Mouse (Mus musculus) adrenal gland, postnatal 36 days (tissue): ENCODE data around the gene Ssbp2. TPM values are rescaled to one million over a fixed set of nuclear protein-coding genes. Genes with fewer than 3 reads are reported as not detected.

Experiments used
- DNase-seq, 2 experiments: peaks; one replicate each; pipeline ENCODE4 v3.0.0; 2021; ENCODE audit warnings: mixed read lengths in 1 of 2
- long read RNA-seq, 2 experiments: library from polyadenylated mRNA; stranded (forward); transcript quantifications; one replicate each; pipeline ENCODE4 v2.0.0; 2021; ENCODE audit warnings: borderline sequencing depth in 2 of 2
- total RNA-seq, 2 experiments: library from RNA; stranded (reverse); gene quantifications; 2 replicates each; pipeline ENCODE4 v1.2.3; 2021

The Ssbp2 gene
- 10 to 100 TPM; 26.4 to 30.4 TPM for total RNA-seq
- long read RNA-seq, experiment 1, transcript Ssbp2-201 (17 exons, 3,957 nt), result major isoform, 5 of 12 reads
- long read RNA-seq, experiment 1, partial matches to known transcripts, result 2 of 12 reads
- long read RNA-seq, experiment 1, other reads (novel, unspliced or antisense), result 4 of 12 reads
- long read RNA-seq, experiment 2, partial matches to known transcripts, result 1 of 7 reads
- long read RNA-seq, experiment 2, other reads (novel, unspliced or antisense), result 2 of 7 reads

DNA sequence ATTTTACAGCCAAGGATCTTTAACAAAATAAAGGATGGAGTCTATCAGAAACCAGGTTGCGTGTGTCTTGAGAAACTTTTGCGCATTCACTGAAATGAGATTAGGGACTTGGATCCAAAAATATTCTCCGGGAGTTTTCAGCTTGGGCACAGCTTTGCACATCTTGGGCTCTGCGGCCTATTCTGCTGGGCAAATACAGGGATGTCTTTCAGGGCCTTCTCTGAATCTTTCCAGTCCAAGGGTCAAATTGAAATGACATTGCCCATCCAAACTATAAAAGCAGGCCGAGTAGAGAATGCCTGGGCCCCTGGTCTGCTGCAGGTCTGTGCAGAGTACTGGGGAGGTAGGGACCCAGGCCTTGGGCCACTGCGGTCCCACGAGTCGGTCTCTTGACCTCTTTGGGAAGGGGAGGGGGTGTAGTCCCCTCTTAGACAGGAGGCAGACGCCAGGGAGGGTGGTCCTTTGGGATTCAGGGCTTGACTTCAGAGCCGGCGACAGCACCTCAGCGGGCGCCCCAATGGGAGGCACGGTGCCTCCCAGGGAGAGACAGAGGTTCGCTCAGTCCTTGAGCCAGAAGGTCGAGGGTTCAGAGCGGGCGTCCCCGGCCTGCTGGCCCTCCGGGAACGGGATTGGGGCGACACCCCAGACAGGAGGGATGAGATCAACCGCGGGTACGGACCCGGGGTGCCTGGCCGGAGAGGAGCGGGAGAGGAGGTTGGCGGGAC is at the start of gene Ssbp2:
Gene Ssbp2, plus strand, starts transcription at position 388 of the 725 bp plus-strand sequence.
- DNase-seq, result no peak

DNA sequence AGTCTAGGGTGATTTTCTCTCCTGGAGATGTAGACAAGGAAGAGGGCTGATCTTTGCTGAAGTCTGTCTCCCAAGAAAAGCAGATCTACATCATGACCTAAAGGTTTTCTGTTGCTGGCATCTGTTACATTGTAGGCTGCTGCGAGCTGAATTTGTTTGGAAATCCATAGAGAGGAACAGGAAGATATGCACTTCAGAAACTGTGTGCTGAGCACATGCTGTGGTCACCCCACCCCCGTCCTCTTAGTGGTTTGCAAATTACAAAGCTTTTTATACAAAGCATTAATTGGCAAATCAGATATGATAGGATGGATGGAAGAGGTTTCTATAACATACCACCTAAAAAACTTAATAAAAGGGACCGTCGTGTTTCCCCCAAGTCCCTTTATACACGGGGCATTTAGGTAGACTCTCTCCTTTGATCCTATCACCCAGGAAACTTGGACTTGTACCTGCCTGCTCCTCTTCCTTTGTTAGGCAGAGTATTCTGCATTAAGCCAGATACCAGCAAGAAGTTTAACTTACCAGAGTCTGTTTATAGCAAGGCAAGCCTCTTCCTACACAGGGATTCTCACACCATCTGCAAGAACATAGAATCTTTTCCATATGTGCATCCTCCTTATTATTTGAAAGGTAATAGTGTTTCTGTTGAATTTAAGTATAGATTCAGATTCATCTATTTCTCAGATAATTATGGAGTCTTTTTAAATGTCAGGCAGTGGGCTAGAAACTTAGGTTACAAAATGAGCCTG is 46.2 kb upstream of the Ssbp2 start:
- no peak for DNase-seq

DNA sequence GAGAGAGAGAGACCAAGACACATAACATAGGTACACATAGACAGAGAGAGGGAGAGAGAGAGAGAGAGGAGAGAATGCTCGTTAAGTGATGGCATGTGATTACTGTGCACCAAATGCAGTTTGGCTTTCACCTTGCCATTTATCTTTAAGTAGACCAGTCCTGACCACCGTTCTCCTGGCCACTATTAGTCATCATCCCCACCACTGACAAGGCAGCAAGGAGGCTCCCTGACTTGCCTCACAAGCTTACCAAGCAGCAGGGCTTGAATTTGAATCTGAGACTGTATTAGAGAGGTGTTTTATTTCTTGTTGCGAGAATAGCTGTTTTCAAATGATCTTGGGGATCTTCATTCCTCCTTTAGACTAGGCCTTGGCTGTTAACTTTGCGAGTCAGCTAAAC is 44.2 kb upstream of the Ssbp2 start:
- DNase-seq, result no peak

DNA sequence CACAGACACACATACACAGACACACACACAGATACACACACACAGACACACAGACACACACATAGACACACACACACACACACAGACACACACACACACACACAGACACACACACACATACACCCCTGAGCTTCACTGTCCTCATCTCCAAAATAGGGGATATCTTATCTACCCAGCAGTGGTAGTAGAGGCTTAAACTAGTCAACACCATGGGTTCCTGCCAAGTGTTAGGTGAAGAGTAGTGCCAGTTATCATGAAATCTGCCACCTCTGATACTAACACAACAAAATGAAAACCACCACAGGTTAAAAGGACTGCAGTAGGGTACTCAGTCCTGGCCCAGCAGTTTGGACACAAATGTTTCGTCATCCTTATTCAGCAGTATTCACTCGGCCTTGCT is 43.4 kb upstream of the Ssbp2 start:
- no peak for DNase-seq

DNA sequence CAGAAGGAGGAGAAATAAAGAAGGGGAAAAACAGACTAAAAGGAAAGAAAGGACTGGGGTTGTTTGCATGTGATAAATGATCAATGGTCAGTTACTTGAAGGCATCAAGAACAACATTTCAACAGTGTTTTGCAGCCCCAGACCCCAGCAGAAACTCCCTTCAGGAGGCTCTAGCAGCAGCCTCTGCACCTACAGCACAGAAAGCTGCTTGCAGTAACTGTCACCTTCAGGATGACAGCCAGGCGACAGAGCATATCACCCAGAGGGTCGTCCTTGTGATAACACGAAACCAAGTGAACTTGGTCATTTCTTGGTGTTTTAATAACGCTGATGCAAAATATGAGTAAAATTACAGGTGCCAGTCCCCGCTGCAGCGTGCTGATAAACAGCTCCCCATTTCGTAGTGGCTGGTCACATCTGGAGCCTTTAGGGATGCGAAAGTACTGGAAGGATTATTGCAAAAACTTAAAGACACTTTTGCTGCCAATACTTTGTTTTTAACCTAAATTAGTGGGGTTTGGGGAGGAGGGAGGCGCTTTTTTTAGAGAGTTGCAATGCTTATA is 38.6 kb upstream of the Ssbp2 start:
- DNase-seq, result peak; percentile 71 to 82

DNA sequence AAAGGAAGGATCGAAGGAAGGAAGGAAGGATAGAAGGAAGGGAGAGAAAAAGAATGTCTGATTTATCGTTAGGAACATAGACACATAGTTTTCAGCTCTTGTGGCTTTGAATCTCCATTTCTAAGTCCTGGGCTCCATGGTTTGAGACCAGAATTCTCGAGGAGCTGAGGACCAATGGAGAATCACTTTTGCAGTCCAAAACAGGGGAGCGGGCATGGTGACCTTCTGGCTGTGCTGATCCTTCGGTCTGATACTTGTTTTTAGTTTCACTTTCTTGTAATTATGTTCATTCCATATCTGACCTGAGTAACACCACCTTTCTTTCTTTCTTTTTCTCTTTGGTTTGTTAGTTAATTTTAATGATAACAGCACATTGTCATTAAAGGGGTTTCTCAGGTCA is 29.2 kb upstream of the Ssbp2 start:
- DNase-seq, result no peak

DNA sequence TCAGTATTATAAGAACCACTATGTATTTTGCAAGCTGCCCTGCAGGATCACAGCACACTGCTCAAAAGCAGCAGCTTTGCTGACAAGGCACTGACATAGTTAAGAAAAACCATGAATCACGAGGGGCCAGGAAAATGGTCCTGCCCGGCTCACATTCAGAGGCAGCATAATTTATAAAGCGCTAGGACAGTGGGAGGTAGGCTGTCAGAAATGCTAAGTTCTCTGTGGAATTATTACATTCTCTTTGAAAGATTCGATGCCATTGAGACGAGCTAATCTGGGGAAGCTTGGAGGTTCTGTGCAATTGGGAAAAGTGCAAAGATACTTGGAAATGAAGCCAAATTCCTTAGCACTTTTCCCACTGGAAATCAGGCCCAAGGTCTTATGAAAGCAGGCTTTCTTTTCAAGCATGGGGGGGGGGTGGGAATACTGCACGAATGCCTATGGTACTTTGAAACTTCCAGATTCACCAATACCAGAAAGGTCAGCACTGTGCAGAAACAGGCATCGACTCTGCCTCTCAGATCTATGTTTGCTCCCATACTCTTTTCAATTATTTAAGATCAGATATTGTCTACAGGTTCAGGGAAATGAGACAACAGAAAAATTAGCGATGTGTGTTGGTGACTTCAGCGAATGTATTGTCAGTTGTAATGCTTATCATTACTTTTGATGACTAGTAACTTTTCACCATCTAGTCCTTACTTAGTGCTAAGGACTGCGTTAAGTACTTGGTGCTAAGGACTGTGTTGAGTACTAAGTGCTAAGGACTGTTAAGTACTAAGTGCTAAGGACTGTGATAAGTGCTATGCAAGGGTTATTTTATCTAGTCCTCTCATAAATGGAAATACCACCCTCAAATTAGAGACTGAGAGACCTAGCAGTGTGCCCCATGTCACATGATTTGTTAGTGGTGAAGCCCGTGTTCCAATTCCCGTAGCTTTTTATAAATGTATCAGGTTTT is 28.4 kb upstream of the Ssbp2 start:
- peak; percentile 18 to 44 for DNase-seq

DNA sequence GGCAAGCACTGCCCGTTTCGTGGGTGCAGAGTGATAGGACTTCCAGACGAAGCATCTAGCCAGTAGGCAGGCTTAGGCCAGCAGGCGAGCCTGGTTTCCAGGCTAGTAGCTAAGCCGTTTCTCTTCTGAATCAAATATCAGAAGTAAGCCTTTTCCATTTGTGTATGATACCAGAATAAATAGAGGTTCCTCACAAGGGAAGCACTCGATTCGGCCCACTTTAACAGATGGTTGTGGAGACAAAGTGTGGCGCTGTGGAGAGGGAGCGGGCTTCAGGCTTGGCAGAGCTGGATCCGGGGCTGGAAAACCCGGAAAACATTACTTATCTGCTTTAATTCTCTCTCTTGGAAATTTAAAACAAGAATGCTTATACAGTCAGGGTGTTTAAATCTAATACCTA is 27.1 kb upstream of the Ssbp2 start:
- no peak for DNase-seq

DNA sequence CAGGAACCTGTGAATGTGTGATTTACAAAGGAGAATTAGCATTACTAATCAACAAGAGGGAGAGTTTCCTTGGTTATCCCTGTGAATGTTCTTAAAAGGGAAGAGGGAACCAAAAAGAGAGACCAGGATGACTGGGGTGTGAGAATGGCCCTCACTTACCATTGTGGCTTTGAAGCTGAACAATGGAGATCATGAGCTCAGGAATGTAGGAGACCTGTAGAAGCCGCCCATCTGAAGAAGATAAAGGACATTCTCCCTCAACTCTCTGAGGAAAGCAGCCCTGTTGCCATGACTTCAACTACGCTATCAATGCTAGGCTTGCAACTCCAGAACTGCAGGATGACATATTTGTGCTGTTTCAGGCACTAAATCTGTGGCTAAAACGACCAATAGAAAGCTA is 22.2 kb upstream of the Ssbp2 start:
- DNase-seq, result no peak

DNA sequence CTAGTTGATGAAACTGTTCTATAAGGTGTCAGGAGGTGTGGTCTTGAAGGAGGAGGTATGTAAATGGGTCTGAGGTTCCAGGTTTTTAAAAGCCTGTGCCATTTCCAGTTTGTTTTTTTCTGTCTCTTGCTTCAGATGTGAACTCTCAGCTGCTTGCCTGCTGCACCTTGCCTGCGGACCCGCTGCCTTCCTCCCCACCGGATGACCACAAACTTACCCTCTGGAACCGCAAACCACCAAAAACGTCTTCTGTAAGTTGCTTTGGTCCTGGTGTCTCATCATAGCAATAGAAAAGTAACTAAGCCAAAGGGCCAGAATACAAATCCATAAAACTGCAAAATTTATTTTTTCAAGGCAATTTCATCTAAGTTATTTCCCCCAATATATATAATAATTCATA is 18.6 kb upstream of the Ssbp2 start:
- DNase-seq, result no peak

DNA sequence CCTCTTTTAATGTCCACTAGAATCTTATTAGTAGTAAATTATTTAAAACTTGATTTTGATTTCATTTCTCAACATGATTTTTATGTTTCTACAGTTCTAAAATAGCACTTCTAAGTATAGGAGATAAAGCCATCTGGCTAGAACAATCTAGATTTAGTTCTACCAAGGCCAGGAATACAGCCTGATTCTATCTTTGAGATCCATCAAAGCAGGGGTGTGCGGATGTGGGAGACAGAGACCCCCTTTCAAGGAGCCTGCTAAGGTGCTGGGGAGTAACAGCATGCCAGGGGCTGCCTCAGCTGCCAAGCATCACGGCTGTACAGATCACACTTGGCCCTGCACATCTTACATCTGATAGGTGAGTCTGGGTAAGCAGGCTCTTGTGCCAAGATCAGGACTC is 13.4 kb upstream of the Ssbp2 start:
- no peak for DNase-seq

DNA sequence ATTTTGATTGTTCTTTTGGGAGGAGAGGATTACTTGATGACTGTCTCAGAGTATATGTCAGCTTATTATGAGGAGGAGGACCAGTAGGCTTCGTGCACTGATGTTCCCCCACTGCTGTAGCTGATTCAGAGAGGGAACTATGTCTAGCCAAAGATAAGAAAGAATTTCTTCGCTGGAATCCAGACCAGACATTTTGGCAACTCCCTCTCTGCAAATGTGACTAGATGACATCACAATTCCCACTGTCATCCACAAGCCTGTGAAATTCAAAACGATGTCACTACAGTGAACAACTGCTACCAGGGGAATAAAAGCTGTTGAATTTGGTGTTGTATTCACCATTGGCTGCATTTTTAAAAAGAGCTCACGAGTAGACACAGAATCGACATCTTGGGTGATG is 11.1 kb upstream of the Ssbp2 start:
- DNase-seq, result no peak

DNA sequence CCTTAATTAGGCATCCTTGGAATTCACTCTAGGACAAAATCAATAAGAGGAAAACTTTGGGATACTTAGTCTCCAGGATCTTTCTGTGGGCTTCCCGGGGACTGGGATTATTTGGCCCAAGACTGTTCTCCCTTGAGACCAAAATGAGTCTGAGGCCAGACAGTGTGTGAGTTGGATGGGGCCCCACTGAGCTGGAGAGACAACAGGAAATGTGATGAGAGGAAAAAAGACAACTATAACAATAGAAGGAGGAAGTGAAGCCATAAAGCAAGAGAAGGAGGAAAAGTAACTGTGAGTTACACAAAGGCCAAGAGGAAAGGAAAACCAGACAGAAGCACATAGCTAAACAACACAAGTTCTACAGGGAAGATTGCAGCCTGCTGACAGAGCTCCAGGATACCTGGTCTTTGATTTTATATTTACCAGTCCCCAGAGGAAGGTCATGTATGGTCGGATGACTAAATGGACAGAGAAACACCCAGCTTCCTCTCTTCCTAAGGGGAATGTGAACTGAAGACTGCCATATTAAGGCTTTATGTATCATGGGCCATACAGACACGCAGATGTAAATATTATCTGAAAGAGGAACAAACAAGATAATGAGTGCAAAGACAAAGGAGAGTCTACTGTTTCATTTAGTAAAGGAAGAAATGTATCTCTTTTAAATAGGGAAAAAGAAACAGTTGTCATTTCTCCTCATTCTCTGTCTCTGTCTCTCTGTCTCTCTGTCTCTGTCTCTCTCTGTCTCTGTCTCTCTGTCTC is 8.5 kb upstream of the Ssbp2 start:
- DNase-seq, result no peak

DNA sequence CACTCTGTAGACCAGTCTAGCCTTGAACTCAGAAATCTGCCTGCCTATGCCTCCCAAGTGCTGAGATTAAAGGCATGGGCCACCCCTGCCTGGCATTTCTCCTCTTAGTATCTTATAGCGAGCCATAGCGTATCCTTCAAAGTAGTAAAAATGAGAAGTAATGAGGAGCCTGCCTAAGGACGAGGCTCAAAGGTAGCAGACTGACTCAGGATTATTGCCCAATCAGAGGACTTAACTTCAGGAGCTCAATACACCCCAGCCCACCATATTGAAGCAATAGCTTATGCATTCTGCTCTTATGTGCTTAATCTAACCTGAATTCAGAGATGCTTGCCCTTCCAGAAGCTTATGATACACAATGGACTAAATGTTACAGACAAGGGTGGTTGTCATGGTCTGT is 7.8 kb upstream of the Ssbp2 start:
- no peak for DNase-seq

DNA sequence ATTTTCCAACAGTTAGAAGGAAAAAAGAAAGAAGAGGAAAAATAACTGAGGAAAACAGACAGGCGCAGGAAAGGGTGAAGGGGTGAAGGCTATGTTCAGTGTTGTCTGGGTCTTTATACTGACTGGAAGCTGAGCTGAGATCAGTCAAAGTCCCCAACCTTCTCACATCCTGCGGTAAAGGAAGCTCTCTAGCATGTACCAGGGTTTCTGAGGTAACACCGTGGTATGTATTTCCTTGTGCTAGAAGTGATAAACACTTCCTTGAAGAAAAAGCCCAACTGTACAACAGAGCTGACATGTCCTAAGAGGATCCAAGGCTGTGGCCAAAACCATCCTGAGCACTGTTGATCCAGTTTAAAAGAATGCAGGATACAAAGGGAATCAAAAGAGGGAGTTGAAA is 6.8 kb upstream of the Ssbp2 start:
- no peak for DNase-seq

DNA sequence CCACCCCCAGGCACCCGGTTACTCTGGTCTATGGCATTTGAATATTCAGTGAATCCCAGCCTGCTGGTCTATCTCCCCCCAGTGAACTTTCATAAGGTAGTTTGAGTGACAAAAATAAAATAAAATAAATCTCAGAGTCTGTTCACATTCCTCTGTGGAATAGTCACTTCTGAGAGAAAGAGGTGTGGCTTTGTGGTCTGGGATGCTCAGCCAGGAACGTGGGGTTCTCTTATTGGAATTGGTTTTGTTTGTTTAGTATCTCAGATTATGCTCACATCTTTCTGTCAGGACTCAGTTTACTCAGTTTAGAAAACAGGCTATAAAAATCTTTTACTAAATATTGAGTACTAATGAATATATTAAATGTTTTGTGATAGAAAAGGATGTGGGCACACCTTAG is 4.0 kb upstream of the Ssbp2 start:
- no peak for DNase-seq

DNA sequence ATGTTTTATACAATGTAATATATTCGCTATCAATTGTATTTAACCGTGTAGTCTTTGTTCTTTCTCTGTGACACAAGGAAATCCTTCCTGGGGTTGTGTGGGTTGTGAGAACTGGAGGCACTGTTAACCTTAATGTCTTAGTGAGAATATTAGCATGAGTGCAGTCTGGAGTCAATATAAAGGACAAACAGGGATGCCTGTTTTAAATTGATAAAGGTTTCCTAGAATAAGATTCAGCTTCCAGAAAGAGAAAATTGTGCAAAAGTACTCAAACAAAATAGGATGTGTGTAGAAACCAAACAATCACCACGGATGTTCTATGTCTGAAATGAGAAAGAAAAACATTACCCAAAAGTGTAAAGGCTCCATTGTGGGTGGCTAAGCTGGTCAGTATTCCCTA is 3.3 kb upstream of the Ssbp2 start:
- no peak for DNase-seq

DNA sequence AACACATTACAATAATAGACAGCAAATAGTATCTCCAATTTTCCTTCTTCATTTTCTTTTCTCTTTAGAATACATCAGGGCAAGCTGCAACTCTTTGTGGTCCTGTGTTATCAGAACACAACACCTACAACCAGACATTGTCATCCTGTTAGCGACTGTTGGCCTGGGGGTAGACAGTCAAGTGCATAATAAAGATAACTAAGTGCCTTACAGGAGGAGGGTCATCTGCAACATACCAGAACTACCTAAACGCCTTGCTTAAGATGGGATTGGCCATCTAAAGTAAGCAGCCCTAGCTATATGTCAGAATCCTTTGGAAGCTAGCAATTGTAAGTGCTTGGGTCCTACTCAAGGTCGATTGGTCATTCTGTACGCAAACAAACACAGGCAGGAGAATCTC is 2.1 kb upstream of the Ssbp2 start:
- no peak for DNase-seq

DNA sequence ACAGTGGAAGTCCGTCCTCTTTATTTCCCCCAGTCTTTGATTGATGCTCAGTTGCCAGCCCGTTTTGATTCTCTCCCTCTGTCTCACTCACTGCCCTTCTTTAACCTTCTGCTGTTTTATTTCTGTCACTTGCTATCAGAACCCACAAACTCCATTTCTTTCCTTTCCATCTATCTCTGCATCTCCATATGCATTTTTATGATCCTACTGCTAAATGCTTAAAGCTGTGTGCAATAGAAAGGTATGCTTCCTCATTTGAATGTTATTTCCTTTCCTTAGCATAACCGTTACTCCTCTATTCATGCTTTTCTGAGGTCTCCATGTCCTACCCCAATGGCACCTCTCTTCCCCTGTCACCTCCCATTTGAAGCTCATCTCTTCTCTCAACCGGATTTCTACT is 594 bp upstream of the Ssbp2 start:
- no peak for DNase-seq

DNA sequence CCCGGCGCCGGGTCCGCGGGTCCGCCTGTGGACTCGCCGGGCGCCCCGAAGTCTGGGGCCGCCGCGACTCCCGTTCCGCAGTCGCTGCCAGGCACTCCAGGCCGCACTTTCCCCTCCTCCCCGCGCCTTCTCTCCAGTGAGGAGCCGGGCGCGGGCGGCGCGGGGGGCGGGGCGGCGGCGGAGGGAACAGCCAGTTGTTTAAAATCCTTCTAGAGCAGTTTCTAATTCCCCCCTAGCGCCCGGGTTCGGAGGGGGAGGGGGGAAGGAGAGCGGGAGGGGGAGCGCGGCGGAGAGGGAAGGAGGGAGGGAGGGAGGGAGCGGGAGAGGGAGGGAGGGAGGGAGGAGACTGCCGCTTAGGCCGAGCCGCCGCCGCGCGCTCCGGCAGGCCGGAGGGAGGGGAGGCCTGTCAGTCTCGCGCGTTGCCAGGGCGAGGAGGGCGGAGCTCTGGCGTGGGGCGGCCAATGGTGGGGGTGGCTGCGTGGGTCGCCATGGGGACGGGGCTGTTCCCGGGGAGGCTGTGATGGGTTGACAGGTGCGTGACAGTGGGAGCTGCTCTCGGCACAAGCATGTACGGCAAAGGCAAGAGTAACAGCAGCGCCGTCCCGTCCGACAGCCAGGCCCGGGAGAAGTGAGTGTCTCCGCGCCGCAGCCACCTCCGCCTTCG is 670 bp downstream of the Ssbp2 start:
- DNase-seq, result peak; percentile 99

DNA sequence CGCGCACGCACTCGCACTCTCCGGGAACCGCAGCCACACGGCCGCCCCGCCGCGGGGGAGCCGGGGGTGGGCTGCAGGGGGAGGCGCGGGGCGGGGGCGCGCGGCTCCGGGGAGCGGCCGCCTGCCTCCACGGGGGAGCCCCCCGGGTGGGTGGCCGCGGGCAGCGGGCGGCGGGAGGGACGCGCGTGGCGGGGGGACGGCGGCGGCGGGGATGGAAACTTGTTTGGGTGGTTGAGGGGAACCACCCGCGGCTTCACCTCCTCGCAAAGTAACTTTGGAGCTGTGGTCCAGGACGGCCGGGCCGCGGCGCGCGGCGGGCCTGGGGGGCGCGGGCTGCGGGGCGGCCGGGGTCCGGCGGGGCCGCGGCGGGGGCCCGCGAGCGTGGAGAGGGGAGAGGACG is 1.2 kb downstream of the Ssbp2 start:
- peak; percentile 27 to 49 for DNase-seq
